ENCODE assay signal across 10 mouse cellular contexts in genomic region chr3:146072780-146073179, GRCm38 (mm10). TPM values are rescaled to one million over a fixed set of nuclear protein-coding genes. Genes with fewer than 3 reads are reported as not detected.
DNase-seq lines count a peak whose midpoint lies in the region; ATAC-seq and TF ChIP-seq lines count a peak whose summit lies in the region.
"Had no signal": no experiment of that assay in that cellular context is flagged by ENCODE, and none has a peak within 500 bp of the region (broad histone marks: within the 10 kb centered on the region; RNA-seq: fewer than 3 reads in every experiment).

No protein-coding gene starts in this region.

- no peaks in the 10 kb centered on the region for H3K27me3 ChIP-seq in midbrain, embryonic 12.5 days
- H3K27me3 ChIP-seq in midbrain, embryonic 16.5 days (ENCODE audit: control insufficient read depth, insufficient read depth, low read depth, low read length): no peaks in the 10 kb centered on the region

- TF ChIP-seq CTCF in gastrocnemius, adult 2 months (IDR thresholded peaks at IDR 0.05): peak; percentile 64

- WGBS in midbrain, embryonic 12.5 days: 79% methylated on average over 7 of the region's 7 CpGs
- 73% methylated on average over 7 of the region's 7 CpGs for WGBS in midbrain, embryonic 16.5 days

- H3K27ac ChIP-seq in gastrocnemius, adult 2 months: no peak overlapping the region
- H3K27ac ChIP-seq in midbrain, embryonic 12.5 days (replicated peaks): no peak overlapping the region
- no peak overlapping the region for H3K27ac ChIP-seq in midbrain, embryonic 16.5 days (ENCODE audit: low read length)

- no peak overlapping the region for H3K4me3 ChIP-seq in gastrocnemius, adult 2 months
- H3K4me3 ChIP-seq in midbrain, embryonic 12.5 days: no peak overlapping the region
- H3K4me3 ChIP-seq in midbrain, embryonic 16.5 days (ENCODE audit: low read depth, low read length): no peak overlapping the region

- H3K4me2 ChIP-seq in midbrain, embryonic 12.5 days (replicated peaks): no peak overlapping the region
- H3K4me2 ChIP-seq in midbrain, embryonic 16.5 days (ENCODE audit: low read length): no peak overlapping the region

- no peaks in the 10 kb centered on the region for H3K4me1 ChIP-seq in midbrain, embryonic 12.5 days
- H3K4me1 ChIP-seq in midbrain, embryonic 16.5 days (ENCODE audit: control insufficient read depth, insufficient read depth, low read length): no peaks in the 10 kb centered on the region

- H3K36me3 ChIP-seq in midbrain, embryonic 12.5 days: no peaks in the 10 kb centered on the region
- no peaks in the 10 kb centered on the region for H3K36me3 ChIP-seq in midbrain, embryonic 16.5 days (ENCODE audit: control insufficient read depth, insufficient read depth, low read length)

- intact Hi-C loops in gastrocnemius, adult 2 months (cut with DNase I): loop anchor here (5.0 kb wide), 1 partner anchor 130 kb away; no protein-coding TSS in a partner anchor
- intact Hi-C loops in heart, postnatal 25 days (cut with DNase I): no loop called here

- H3K9ac ChIP-seq in midbrain, embryonic 12.5 days (replicated peaks): no peak overlapping the region
- H3K9ac ChIP-seq in midbrain, embryonic 16.5 days (ENCODE audit: low read depth, low read length): no peak overlapping the region

- H3K9me3 ChIP-seq in midbrain, embryonic 12.5 days: no peaks in the 10 kb centered on the region
- no peaks in the 10 kb centered on the region for H3K9me3 ChIP-seq in midbrain, embryonic 16.5 days (replicated peaks; ENCODE audit: control insufficient read depth, low read length, poor library complexity, severe bottlenecking)

- 0 out of 2 replicates have a peak, but pooled peaks have one; percentile 41 for ATAC-seq in midbrain, embryonic 12.5 days (ENCODE audit: low FRiP score, low read depth)
- no peak for ATAC-seq in midbrain, embryonic 16.5 days

- no peak for DNase-seq in gastrocnemius, adult 2 months
- no peak for DNase-seq in gastrocnemius, postnatal 4 days (ENCODE audit: low spot score in 2 of 2)
- peak; percentile 15 for DNase-seq in c-Kit-positive CD71-positive TER-119-positive erythroid progenitor cells, embryonic 14.5 days (ENCODE audit: low spot score)
- peak; percentile 56 for DNase-seq in mesoderm, embryonic 11.5 days (ENCODE audit: low read depth, low spot score)
- DNase-seq in adrenal gland, postnatal 25 days: no peak
- DNase-seq in heart, postnatal 25 days (ENCODE audit: low spot score): no peak

RNA-seq across cellular contexts. Expression of gene Wdr63, which starts 35.1 kb away (rescaled TPM):
- not detected for total RNA-seq in gastrocnemius, adult 2 months (2021)
- total RNA-seq in gastrocnemius, postnatal 4 days (2021): not detected
- 0.18 and 0.34 TPM in 2 replicates for polyA plus RNA-seq in midbrain, embryonic 12.5 days (2016; fragmentation: Nextera tagmentation; extraction: Ambion mirVana)
- 1.1 and 2.1 TPM in 2 replicates for polyA plus RNA-seq in midbrain, embryonic 16.5 days (2015; fragmentation: Nextera tagmentation; extraction: Ambion mirVana)
- total RNA-seq in adrenal gland, postnatal 25 days (2021): not detected in 2 replicates
- total RNA-seq in heart, postnatal 25 days (2021): not detected
- polyA plus RNA-seq: frontal cortex, adult 2 months had no signal

RNA-seq across cellular contexts. Expression of gene Mcoln3, which starts 44.5 kb away (rescaled TPM):
- total RNA-seq in gastrocnemius, adult 2 months (2021): not detected
- total RNA-seq in gastrocnemius, postnatal 4 days (2021): under 1 TPM in 1 of 2 experiments, not detected in 1; 0.13 TPM
- polyA plus RNA-seq in midbrain, embryonic 12.5 days (2016; fragmentation: Nextera tagmentation; extraction: Ambion mirVana): 1.9 and 2.5 TPM in 2 replicates
- polyA plus RNA-seq in midbrain, embryonic 16.5 days (2015; fragmentation: Nextera tagmentation; extraction: Ambion mirVana): 0.31 and 0.35 TPM in 2 replicates
- total RNA-seq in adrenal gland, postnatal 25 days (2021): not detected in 2 replicates
- not detected for total RNA-seq in heart, postnatal 25 days (2021)
- total RNA-seq: left cerebral cortex, postnatal 10 days had no signal
- polyA plus RNA-seq: frontal cortex, adult 2 months had no signal

Comparison
In these comparisons a context has a peak if more than half of its experiments do, and no peak if none do; other contexts are left out.
1. DNase-seq: peak in c-Kit-positive CD71-positive TER-119-positive erythroid progenitor cells, embryonic 14.5 days (single experiment) and mesoderm, embryonic 11.5 days (single experiment); none in gastrocnemius, adult 2 months (single experiment), gastrocnemius, postnatal 4 days (0 of 2), adrenal gland, postnatal 25 days (single experiment) and heart, postnatal 25 days (single experiment).